In genomic region chr17:24895571-24896240, GRCm38 (mm10) we compare ENCODE assay signal across 7 mouse cellular contexts. TPM values are rescaled to one million over a fixed set of nuclear protein-coding genes. Genes with fewer than 3 reads are reported as not detected.
DNase-seq lines count a peak whose midpoint lies in the region; ATAC-seq and TF ChIP-seq lines count a peak whose summit lies in the region.

No protein-coding gene starts in this region.

- no peaks in the 10 kb centered on the region for H3K9me3 ChIP-seq in lung, embryonic 15.5 days
- H3K9me3 ChIP-seq in forebrain, postnatal 0 days (ENCODE audit: low read length) = no peaks in the 10 kb centered on the region
- H3K9me3 ChIP-seq in midbrain, embryonic 10.5 days (replicated peaks) = no peaks in the 10 kb centered on the region

- TF ChIP-seq CTCF in bone marrow, adult 2 months (IDR thresholded peaks at IDR 0.05; ENCODE audit: control insufficient read depth, insufficient read depth, low read length) = no peak
- no peak for TF ChIP-seq CTCF in forebrain, postnatal 0 days (IDR thresholded peaks at IDR 0.05; ENCODE audit: low read depth)

- H3K4me2 ChIP-seq in lung, embryonic 15.5 days = peak overlapping the region; percentile 93
- peak overlapping the region; percentile 97 for H3K4me2 ChIP-seq in forebrain, postnatal 0 days (ENCODE audit: low read depth)

- H3K27me3 ChIP-seq in lung, embryonic 15.5 days = no peaks in the 10 kb centered on the region
- no peaks in the 10 kb centered on the region for H3K27me3 ChIP-seq in forebrain, postnatal 0 days (ENCODE audit: insufficient read depth, low read length)
- no peaks in the 10 kb centered on the region for H3K27me3 ChIP-seq in midbrain, embryonic 10.5 days (ENCODE audit: low read depth, poor library complexity, severe bottlenecking)

- ATAC-seq in lung, embryonic 15.5 days (ENCODE audit: borderline replicate concordance, extremely low read depth, low FRiP score, low TSS enrichment) = no peak
- ATAC-seq in forebrain, postnatal 0 days = no peak

- peaks cover 33% of the 10 kb centered on the region for H3K4me1 ChIP-seq in lung, embryonic 15.5 days
- no peaks in the 10 kb centered on the region; the same call in 1 of the 2 replicates for H3K4me1 ChIP-seq in bone marrow, adult 2 months (ENCODE audit: control insufficient read depth, insufficient read depth, low read length)
- peaks cover 20% of the 10 kb centered on the region for H3K4me1 ChIP-seq in forebrain, postnatal 0 days (ENCODE audit: insufficient read depth)
- H3K4me1 ChIP-seq in midbrain, embryonic 10.5 days = peaks cover 45% of the 10 kb centered on the region

- H3K9ac ChIP-seq in lung, embryonic 15.5 days = peak overlapping the region; percentile 86
- H3K9ac ChIP-seq in forebrain, postnatal 0 days = peak overlapping the region; percentile 91

- intact Hi-C loops in left cerebral cortex, postnatal 10 days (cut with DNase I) = no loop called here

- H3K36me3 ChIP-seq in lung, embryonic 15.5 days = peaks cover 62% of the 10 kb centered on the region
- peaks cover 64% of the 10 kb centered on the region for H3K36me3 ChIP-seq in forebrain, postnatal 0 days (ENCODE audit: insufficient read depth)
- peaks cover 72% of the 10 kb centered on the region for H3K36me3 ChIP-seq in midbrain, embryonic 10.5 days

- peak overlapping the region; percentile 80 for H3K27ac ChIP-seq in lung, embryonic 15.5 days
- H3K27ac ChIP-seq in bone marrow, adult 2 months (ENCODE audit: control insufficient read depth, insufficient read depth, low read depth, low read length, poor library complexity) = peak overlapping the region; percentile 83
- H3K27ac ChIP-seq in forebrain, postnatal 0 days (ENCODE audit: low read depth, low read length) = peak overlapping the region; percentile 90
- peak overlapping the region; percentile 91 for H3K27ac ChIP-seq in midbrain, embryonic 10.5 days (replicated peaks)

- TF ChIP-seq POLR2A in bone marrow, adult 2 months (IDR thresholded peaks at IDR 0.05; ENCODE audit: borderline replicate concordance, control insufficient read depth, low read depth, low read length) = no peak

- WGBS in lung, embryonic 15.5 days = 10% methylated on average over 23 of the region's 23 CpGs
- 4% methylated on average over 23 of the region's 23 CpGs for WGBS in bone marrow, adult 2 months
- WGBS in forebrain, postnatal 0 days = 9% methylated on average over 23 of the region's 23 CpGs
- 18% methylated on average over 23 of the region's 23 CpGs for WGBS in midbrain, embryonic 10.5 days

- DNase-seq in lung, postnatal 10 days = no peak
- DNase-seq in forebrain, postnatal 0 days = no peak
- peak; percentile 33 for DNase-seq in midbrain, embryonic 10.5 days (ENCODE audit: low spot score)
- DNase-seq in left cerebral cortex, postnatal 10 days (ENCODE audit: extremely low spot score in 1 of 2, low spot score in 2 of 2) = no peak
- no peak for DNase-seq in left cerebral cortex, adult 8-10 months (ENCODE audit: low spot score in 2 of 2)

- peak overlapping the region; percentile 95 for H3K4me3 ChIP-seq in lung, embryonic 15.5 days
- H3K4me3 ChIP-seq in bone marrow, adult 2 months (replicated peaks; ENCODE audit: control insufficient read depth, low read depth, low read length) = peak overlapping the region; percentile 80
- H3K4me3 ChIP-seq in forebrain, postnatal 0 days (ENCODE audit: low read depth, low read length) = peak overlapping the region; percentile 77
- peak overlapping the region; percentile 91 for H3K4me3 ChIP-seq in midbrain, embryonic 10.5 days

RNA-seq across cellular contexts. Expression of gene Nme3, which starts 0.6 kb away (rescaled TPM):
- polyA plus RNA-seq in lung, embryonic 15.5 days (2015; fragmentation: Nextera tagmentation; extraction: Ambion mirVana) = 67.1 and 78.5 TPM in 2 replicates
- 51.7 and 64.3 TPM in 2 replicates for polyA plus RNA-seq in bone marrow, adult 2 months (2011; ENCODE audit: insufficient read depth, insufficient read length, low replicate concordance, missing spikeins)
- total RNA-seq in forebrain, postnatal 0 days (2014; rRNA removed) = 60.1 and 75.7 TPM in 2 replicates
- polyA plus RNA-seq in forebrain, postnatal 0 days (2015; fragmentation: Nextera tagmentation; extraction: Ambion mirVana) = 74.7 and 81.0 TPM in 2 replicates
- 46.2 and 47.0 TPM in 2 replicates for polyA plus RNA-seq in midbrain, embryonic 10.5 days (2016; fragmentation: Nextera tagmentation; extraction: Ambion mirVana)
- total RNA-seq in left cerebral cortex, postnatal 10 days (2021) = 10 to 100 TPM; 42.2 to 43.5 TPM
- 10 to 100 TPM; 43.5 to 59.7 (median 55.1) TPM for total RNA-seq in left cerebral cortex, adult 8-10 months (2022)

RNA-seq across cellular contexts. Expression of gene Mrps34, which starts 0.8 kb away (rescaled TPM):
- 89.0 and 92.0 TPM in 2 replicates for polyA plus RNA-seq in lung, embryonic 15.5 days (2015; fragmentation: Nextera tagmentation; extraction: Ambion mirVana)
- 23.4 and 43.9 TPM in 2 replicates for polyA plus RNA-seq in bone marrow, adult 2 months (2011; ENCODE audit: insufficient read depth, insufficient read length, low replicate concordance, missing spikeins)
- total RNA-seq in forebrain, postnatal 0 days (2014; rRNA removed) = 39.5 and 45.5 TPM in 2 replicates
- polyA plus RNA-seq in forebrain, postnatal 0 days (2015; fragmentation: Nextera tagmentation; extraction: Ambion mirVana) = 128 and 138 TPM in 2 replicates
- polyA plus RNA-seq in midbrain, embryonic 10.5 days (2016; fragmentation: Nextera tagmentation; extraction: Ambion mirVana) = 94.7 and 98.1 TPM in 2 replicates
- 10 to 100 TPM; 58.4 to 64.8 TPM for total RNA-seq in left cerebral cortex, postnatal 10 days (2021)
- total RNA-seq in left cerebral cortex, adult 8-10 months (2022) = 10 to 100 TPM; 65.0 to 73.3 (median 69.1) TPM

RNA-seq across cellular contexts. Expression of gene Eme2, which starts 0.8 kb away (rescaled TPM):
- 28.5 and 30.4 TPM in 2 replicates for polyA plus RNA-seq in lung, embryonic 15.5 days (2015; fragmentation: Nextera tagmentation; extraction: Ambion mirVana)
- polyA plus RNA-seq in bone marrow, adult 2 months (2011; ENCODE audit: insufficient read depth, insufficient read length, low replicate concordance, missing spikeins) = 8.2 and 35.6 TPM in 2 replicates
- 35.6 and 36.6 TPM in 2 replicates for total RNA-seq in forebrain, postnatal 0 days (2014; rRNA removed)
- polyA plus RNA-seq in forebrain, postnatal 0 days (2015; fragmentation: Nextera tagmentation; extraction: Ambion mirVana) = 14.7 and 17.9 TPM in 2 replicates
- 28.9 and 33.9 TPM in 2 replicates for polyA plus RNA-seq in midbrain, embryonic 10.5 days (2016; fragmentation: Nextera tagmentation; extraction: Ambion mirVana)
- 10 to 100 TPM; 53.9 to 56.6 TPM for total RNA-seq in left cerebral cortex, postnatal 10 days (2021)
- 10 to 100 TPM; 44.3 to 57.5 (median 48.6) TPM for total RNA-seq in left cerebral cortex, adult 8-10 months (2022)

RNA-seq across cellular contexts. Expression of gene Spsb3, which starts 9.3 kb away (rescaled TPM):
- polyA plus RNA-seq in lung, embryonic 15.5 days (2015; fragmentation: Nextera tagmentation; extraction: Ambion mirVana) = 41.7 and 44.2 TPM in 2 replicates
- polyA plus RNA-seq in bone marrow, adult 2 months (2011; ENCODE audit: insufficient read depth, insufficient read length, low replicate concordance, missing spikeins) = 37.8 and 47.2 TPM in 2 replicates
- 75.7 and 91.0 TPM in 2 replicates for total RNA-seq in forebrain, postnatal 0 days (2014; rRNA removed)
- polyA plus RNA-seq in forebrain, postnatal 0 days (2015; fragmentation: Nextera tagmentation; extraction: Ambion mirVana) = 89.8 and 97.8 TPM in 2 replicates
- 46.6 and 50.4 TPM in 2 replicates for polyA plus RNA-seq in midbrain, embryonic 10.5 days (2016; fragmentation: Nextera tagmentation; extraction: Ambion mirVana)
- total RNA-seq in left cerebral cortex, postnatal 10 days (2021) = 10 to 100 TPM; 48.0 to 48.3 TPM
- total RNA-seq in left cerebral cortex, adult 8-10 months (2022) = 10 to 100 TPM; 51.6 to 57.5 (median 55.3) TPM

RNA-seq across cellular contexts. Expression of gene Nubp2, which starts 9.6 kb away (rescaled TPM):
- polyA plus RNA-seq in lung, embryonic 15.5 days (2015; fragmentation: Nextera tagmentation; extraction: Ambion mirVana) = 54.4 and 56.6 TPM in 2 replicates
- 34.2 and 45.6 TPM in 2 replicates for polyA plus RNA-seq in bone marrow, adult 2 months (2011; ENCODE audit: insufficient read depth, insufficient read length, low replicate concordance, missing spikeins)
- 40.5 and 50.6 TPM in 2 replicates for total RNA-seq in forebrain, postnatal 0 days (2014; rRNA removed)
- 67.3 and 80.1 TPM in 2 replicates for polyA plus RNA-seq in forebrain, postnatal 0 days (2015; fragmentation: Nextera tagmentation; extraction: Ambion mirVana)
- 85.5 and 87.0 TPM in 2 replicates for polyA plus RNA-seq in midbrain, embryonic 10.5 days (2016; fragmentation: Nextera tagmentation; extraction: Ambion mirVana)
- total RNA-seq in left cerebral cortex, postnatal 10 days (2021) = 10 to 100 TPM; 37.8 to 40.2 TPM
- total RNA-seq in left cerebral cortex, adult 8-10 months (2022) = 10 to 100 TPM; 28.1 to 33.7 (median 32.0) TPM
